Mouse (Mus musculus): ENCODE data around the gene Fpr1.

DNA sequence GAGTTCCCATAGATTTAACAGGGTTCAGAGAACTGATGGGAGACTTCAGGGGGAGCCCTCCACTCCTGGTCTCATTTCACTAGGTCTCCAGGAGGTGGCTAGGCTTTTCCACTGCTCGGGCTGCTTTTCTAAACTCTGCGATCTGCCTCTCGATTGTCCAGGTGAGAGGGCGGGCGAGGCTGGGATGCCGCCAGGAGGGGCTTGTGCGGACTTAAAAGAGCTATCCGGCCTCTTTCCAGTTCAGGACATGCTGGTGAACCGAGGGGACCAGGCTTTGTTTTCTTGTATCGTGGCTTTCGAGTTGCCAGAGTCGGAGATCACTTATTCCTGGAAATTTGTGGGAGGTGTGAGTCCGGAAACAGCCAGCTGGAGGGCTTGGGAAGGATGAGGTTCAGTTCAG, 46.3 kb downstream of the Fpr1 start:
- TF ChIP-seq CTCF (IDR thresholded peaks at IDR 0.05; ENCODE audit: low read depth, low read length) (no peak), POLR2A (IDR thresholded peaks at IDR 0.05; ENCODE audit: extremely low read depth, insufficient read depth, low read length) (no peak)
